11 mouse cellular contexts compared by ENCODE assay signal in genomic region chr10:95035371-95035770, GRCm38 (mm10).
DNase-seq lines count a peak whose midpoint lies in the region; ATAC-seq and TF ChIP-seq lines count a peak whose summit lies in the region.
"Had no signal": no experiment of that assay in that cellular context is flagged by ENCODE, and none has a peak within 500 bp of the region (broad histone marks: within the 10 kb centered on the region; RNA-seq: fewer than 3 reads in every experiment).

No protein-coding gene starts in this region.

- no peaks in the 10 kb centered on the region for H3K9me3 ChIP-seq in forebrain, postnatal 0 days (ENCODE audit: low read length)
- no peaks in the 10 kb centered on the region for H3K9me3 ChIP-seq in intestine, embryonic 15.5 days
- H3K9me3 ChIP-seq: liver, embryonic 15.5 days had no signal

- H3K4me2 ChIP-seq in forebrain, postnatal 0 days (ENCODE audit: low read depth), result no peak overlapping the region
- H3K4me2 ChIP-seq in intestine, embryonic 15.5 days (replicated peaks), result no peak overlapping the region
- H3K4me2 ChIP-seq: heart, embryonic 11.5 days; liver, embryonic 15.5 days had no signal

- no peaks in the 10 kb centered on the region for H3K27me3 ChIP-seq in kidney, adult 2 months (replicated peaks; ENCODE audit: control insufficient read depth, insufficient read depth, low read length)
- H3K27me3 ChIP-seq in forebrain, postnatal 0 days (ENCODE audit: insufficient read depth, low read length), result no peaks in the 10 kb centered on the region
- H3K27me3 ChIP-seq in intestine, embryonic 15.5 days (replicated peaks), result no peaks in the 10 kb centered on the region
- H3K27me3 ChIP-seq: liver, embryonic 15.5 days had no signal

- H3K4me1 ChIP-seq in kidney, adult 2 months (ENCODE audit: control insufficient read depth, insufficient read depth, low read length), result peaks cover 10% of the 10 kb centered on the region; the same call in 1 of the 2 replicates
- peaks cover 6% of the 10 kb centered on the region for H3K4me1 ChIP-seq in forebrain, postnatal 0 days (ENCODE audit: insufficient read depth)
- H3K4me1 ChIP-seq in intestine, embryonic 15.5 days (replicated peaks), result no peaks in the 10 kb centered on the region
- H3K4me1 ChIP-seq: liver, embryonic 15.5 days had no signal

- no peak for TF ChIP-seq POLR2A in kidney, adult 2 months (IDR thresholded peaks at IDR 0.05; ENCODE audit: low read depth, low read length)

- ATAC-seq in forebrain, postnatal 0 days, result peak; percentile 62
- no peak for ATAC-seq in intestine, embryonic 15.5 days
- ATAC-seq: inflammation-experienced regulatory T-cells, adult 6 months had no signal

- no peaks in the 10 kb centered on the region for H3K36me3 ChIP-seq in kidney, adult 2 months (ENCODE audit: control insufficient read depth, insufficient read depth, low read length)
- H3K36me3 ChIP-seq in forebrain, postnatal 0 days (ENCODE audit: insufficient read depth), result no peaks in the 10 kb centered on the region
- H3K36me3 ChIP-seq in intestine, embryonic 15.5 days, result no peaks in the 10 kb centered on the region
- H3K36me3 ChIP-seq: liver, embryonic 15.5 days had no signal

- no peak for DNase-seq in kidney, adult 2 months
- DNase-seq in kidney, adult 11 months, result no peak
- peak; percentile 10 for DNase-seq in 3T3-L1 (ENCODE audit: low read depth, low spot score)
- peak; percentile 89 for DNase-seq in forebrain, postnatal 0 days
- peak; percentile 62 to 90 for DNase-seq in left cerebral cortex, postnatal 25 days (ENCODE audit: low spot score in 2 of 2)
- DNase-seq in heart, postnatal 25 days (ENCODE audit: low spot score), result no peak
- no peak for DNase-seq in thymus, postnatal 25 days

- H3K9ac ChIP-seq in forebrain, postnatal 0 days, result no peak overlapping the region
- H3K9ac ChIP-seq in intestine, embryonic 15.5 days, result no peak overlapping the region
- H3K9ac ChIP-seq: liver, embryonic 15.5 days had no signal

- peak overlapping the region; percentile 63; the same call in 1 of the 2 replicates for H3K27ac ChIP-seq in kidney, adult 2 months (ENCODE audit: insufficient read depth, low read depth, low read length)
- H3K27ac ChIP-seq in forebrain, postnatal 0 days (ENCODE audit: low read depth, low read length), result no peak overlapping the region
- no peak overlapping the region for H3K27ac ChIP-seq in intestine, embryonic 15.5 days
- H3K27ac ChIP-seq: liver, embryonic 15.5 days had no signal

- H3K4me3 ChIP-seq in kidney, adult 2 months (ENCODE audit: insufficient read depth, low read depth, low read length), result no peak overlapping the region
- no peak overlapping the region for H3K4me3 ChIP-seq in forebrain, postnatal 0 days (ENCODE audit: low read depth, low read length)
- H3K4me3 ChIP-seq in intestine, embryonic 15.5 days (replicated peaks), result no peak overlapping the region
- H3K4me3 ChIP-seq: liver, embryonic 15.5 days had no signal

- TF ChIP-seq CTCF in kidney, adult 2 months (conservative IDR thresholded peaks at IDR 0.05; ENCODE audit: insufficient read depth, insufficient read length, low read depth, low read length), result no peak
- no peak for TF ChIP-seq CTCF in forebrain, postnatal 0 days (IDR thresholded peaks at IDR 0.05; ENCODE audit: low read depth)

- 72% methylated on average over 3 of the region's 3 CpGs for WGBS in kidney, adult 2 months
- 18% methylated on average over 3 of the region's 3 CpGs for WGBS in forebrain, postnatal 0 days
- WGBS in intestine, embryonic 15.5 days, result 70% methylated on average over 3 of the region's 3 CpGs

- intact Hi-C loops in left cerebral cortex, postnatal 25 days (cut with DNase I), result no loop called here
- intact Hi-C loops in heart, postnatal 25 days (cut with DNase I), result no loop called here

Comparison
In these comparisons a context has a peak if more than half of its experiments do, and no peak if none do; other contexts are left out.
1. DNase-seq: peak in 3T3-L1 (single experiment), forebrain, postnatal 0 days (single experiment) and left cerebral cortex, postnatal 25 days (2 of 2); none in kidney, adult 2 months (single experiment), kidney, adult 11 months (single experiment), heart, postnatal 25 days (single experiment) and thymus, postnatal 25 days (single experiment).